Mouse (Mus musculus) kidney, postnatal 10 days (tissue): ENCODE measurements around the gene Lims1.
A peak's percentile ranks its signal among the peaks of the same experiment; 100 is the strongest.

Experiments
- DNase-seq: peaks from one replicate; pipeline ENCODE4 v3.0.0; 2021; ENCODE audit warnings: mixed read lengths

Gene Lims1

DNA sequence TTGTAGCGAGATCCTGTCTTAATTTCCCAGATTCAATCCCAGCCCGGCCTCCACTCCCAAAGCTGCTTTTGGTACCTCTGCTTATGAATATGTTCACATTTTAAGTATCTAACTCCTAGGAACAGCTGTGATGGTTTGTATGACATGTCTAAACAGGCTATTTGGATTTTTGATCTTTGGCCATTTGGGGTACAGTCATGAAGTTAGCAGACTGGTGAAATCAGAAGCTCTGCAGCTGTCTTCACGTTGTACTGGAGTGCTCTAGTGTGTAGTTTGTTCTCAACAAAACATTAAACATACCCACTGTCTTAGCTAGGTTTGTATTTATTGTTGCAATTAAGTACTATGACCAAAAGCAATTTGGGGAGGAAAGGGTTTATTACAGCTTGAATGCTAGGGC lies 63.7 kb downstream of the Lims1 start:
- no peak for DNase-seq

DNA sequence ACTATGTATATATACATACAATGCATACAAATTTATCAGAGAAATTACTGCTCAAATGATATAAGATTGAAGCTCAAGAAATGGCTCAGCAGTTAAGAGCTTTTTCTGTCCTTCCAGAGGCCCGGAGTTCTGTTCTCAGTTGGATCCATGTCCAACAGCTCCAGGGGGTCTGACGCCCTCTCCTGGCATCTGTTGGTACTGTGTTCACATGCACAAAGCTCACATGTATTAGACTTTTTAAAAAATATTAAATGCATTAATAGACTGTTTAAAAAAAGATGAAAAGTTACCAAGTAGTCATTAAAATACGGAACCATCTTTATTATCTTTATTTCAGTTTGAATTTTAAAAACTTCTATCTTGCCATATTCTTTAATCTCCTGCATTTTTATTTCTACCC lies 65.4 kb downstream of the Lims1 start:
- no peak for DNase-seq

DNA sequence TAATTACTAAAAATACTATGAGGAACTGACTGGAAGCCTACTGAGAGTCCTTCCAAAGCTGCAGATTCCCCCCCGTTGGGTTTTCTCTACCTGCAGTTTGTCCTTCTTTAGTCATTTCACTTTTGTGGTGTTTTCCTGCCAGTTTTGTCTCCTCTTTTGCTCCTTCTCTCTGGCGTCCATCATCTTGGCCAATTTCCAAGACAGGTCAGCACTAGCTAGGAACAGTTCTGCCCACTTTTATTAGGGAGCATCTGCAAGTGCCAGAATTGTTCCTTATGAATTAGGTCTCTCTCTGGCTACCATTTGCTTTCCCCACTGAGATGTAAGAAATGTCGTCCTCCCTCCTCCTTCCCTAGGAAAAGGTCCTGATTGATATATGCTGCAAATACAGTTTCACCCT lies 65.9 kb downstream of the Lims1 start:
- no peak for DNase-seq

DNA sequence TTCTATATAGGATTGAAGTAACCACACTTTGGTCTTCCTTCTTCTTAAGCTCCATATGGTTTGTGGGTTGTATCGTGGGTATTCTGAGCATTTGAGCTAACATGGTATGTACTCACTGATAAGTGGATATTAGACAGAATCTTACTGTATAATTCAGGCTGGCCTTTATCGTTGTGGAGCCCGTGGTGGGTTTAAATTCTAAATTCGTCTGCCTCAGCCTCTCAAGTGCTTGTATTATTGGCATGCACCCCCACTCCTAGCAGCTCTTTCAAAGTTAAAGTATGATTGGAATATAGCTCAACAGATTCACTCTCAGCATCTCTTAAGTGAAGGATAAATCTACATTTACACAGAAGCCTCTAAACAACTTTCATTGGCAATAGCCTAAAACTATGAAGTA lies 69.2 kb downstream of the Lims1 start:
- no peak for DNase-seq

DNA sequence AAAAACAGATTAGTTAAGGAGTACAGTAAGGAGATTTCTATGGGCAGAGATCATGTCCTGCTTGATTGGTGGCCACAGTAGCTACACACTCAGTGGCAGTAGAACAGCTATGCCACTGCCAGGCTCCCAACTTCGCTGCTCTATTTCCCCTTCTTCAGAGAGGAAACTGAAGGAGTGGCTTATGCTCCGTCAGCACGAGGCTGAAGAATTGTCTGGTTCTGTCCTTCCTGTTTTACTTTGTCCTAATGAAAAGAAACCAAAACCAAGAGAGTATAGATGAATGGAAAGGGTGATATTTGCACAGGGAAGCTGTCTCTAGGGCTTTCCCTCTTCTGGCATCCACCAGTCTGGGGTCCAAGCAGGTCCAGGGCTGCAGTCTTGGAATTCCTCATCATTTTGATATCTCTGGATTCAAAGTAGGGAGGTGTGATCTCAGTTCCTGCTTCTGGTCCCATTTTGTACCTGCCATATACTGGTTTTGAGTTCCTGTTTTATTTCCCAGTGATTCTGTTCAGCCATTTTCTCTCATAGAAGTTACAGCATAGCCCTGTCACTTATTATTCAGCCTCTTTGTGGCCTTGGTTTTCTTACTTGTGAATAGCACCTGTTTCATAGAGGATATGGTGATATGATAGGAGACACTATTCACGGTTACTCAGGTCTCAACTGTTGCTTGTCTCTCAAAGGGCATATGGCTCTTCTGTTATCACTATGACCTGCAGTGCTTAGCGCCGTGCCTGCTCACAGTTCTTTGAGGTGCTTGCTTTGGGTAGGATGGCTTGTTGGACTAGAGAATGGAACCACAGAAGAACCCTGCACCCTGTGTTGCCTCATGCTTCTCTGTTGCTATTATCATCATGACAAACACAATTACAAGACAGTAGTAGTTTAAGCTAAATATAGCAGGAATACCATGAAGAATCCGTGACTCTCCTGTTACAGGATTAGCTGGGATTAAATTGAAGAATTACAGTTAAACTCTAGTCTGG lies 70.1 kb downstream of the Lims1 start:
- DNase-seq = no peak

DNA sequence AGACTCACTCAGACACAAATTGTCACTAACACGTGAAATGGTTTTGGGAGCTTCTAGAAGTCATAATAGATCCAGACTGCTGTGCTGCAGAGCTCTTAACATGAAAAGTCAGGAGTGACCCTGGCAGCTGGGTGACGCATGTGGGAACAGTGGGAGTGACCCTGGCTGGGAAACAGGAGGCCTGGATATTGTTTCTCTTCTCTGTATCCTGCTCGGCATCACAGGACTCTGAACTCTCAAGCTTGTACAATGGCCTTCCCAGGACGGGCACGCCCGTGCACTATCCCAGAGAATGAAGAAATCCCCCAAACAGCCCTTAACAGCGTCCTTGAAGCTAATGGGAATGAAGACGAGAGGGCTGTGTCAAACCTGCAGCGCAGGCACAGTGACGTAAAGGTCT lies 70.9 kb downstream of the Lims1 start:
- peak; percentile 65 for DNase-seq

DNA sequence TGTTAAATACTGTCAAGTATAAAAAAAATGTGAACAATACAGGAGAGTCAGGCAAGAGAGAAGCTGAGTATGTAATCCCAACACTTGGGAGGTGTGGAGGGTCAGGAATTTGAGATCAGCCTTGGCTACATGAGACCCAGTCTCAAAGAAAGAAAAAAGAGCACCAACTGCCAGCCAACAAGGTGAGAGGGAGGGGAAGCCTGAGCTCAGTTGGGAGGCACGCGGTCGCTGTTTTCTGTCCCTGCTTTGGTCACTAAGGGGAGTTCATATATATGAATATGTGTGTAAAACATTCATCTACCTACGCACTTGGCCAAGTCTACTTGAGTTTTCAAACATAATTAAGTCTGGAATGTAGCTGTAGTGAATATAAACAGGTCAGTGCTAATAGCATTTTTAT lies 72.0 kb downstream of the Lims1 start:
- no peak for DNase-seq

DNA sequence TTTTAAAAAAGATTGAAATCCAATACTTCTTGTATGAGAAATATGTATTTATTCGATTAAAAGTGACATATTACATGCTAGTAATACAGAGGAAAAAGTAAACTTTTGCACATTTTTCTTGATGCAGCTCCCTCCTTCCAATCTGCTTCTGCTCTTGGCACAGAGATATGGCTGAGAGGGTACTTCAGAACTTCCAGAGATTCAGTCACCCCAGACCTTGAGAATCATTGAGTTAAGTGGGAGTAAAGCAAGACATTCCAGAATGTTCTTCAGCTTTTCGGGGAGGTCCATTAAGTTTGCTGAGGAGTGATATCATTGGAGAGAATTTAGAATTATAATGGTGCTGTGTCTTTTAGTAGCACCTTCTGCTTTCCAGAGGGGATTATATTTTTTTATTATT lies 72.5 kb downstream of the Lims1 start:
- no peak for DNase-seq

DNA sequence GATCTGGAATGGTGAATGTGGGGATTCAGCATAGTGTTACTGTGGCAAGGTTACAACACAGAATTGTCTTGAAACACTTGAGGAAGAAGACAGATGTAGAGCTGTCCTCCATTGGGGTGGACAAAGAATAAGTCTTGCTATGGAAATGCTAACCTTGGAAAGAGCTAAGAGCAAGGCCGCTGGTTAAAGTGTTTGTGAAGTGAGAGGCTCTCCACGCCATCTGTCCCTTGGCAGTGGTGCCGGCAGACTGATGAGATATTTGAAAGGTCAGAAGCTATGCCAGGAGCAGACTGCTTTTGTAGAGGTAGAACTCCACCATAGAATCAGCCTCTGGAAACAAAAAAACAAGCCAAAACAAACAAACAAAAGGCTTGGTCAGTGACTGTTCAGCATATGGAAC lies 73.3 kb downstream of the Lims1 start:
- DNase-seq = no peak

DNA sequence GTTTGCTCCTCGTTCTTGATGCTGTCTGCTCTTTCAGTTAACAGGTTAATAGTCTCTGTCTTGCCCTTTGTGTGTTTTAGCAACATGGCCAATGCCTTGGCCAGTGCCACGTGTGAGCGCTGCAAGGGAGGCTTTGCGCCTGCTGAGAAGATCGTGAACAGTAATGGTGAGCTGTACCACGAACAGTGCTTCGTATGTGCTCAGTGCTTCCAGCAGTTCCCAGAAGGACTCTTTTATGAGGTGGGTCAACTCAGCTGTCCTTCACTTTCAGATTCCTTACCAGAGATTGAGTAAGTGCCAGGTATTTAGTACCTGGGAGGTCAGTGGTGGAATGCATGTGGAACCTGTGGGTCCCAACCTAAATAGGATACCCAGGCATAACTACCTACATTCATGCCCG lies 75.7 kb downstream of the Lims1 start:
- no peak for DNase-seq

DNA sequence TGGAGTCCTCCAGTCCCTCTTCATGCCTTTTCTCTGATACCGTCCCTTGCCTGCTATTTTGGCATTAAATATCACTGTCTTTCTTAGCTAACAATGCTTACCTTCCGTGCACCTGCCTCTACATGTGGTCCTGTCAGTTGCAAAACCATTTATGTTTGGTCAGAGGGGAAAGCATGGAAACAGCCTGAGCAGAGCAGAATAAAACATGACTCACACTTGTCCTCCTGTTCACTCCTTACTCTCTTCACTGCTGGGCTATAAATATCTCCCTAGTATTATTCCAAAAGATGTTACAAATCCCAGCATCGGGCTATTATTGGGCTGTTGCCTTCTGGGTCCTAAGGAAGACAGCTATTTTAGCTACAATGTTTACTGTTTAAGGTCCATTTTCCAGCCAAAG lies 78.6 kb downstream of the Lims1 start:
- DNase-seq = no peak

DNA sequence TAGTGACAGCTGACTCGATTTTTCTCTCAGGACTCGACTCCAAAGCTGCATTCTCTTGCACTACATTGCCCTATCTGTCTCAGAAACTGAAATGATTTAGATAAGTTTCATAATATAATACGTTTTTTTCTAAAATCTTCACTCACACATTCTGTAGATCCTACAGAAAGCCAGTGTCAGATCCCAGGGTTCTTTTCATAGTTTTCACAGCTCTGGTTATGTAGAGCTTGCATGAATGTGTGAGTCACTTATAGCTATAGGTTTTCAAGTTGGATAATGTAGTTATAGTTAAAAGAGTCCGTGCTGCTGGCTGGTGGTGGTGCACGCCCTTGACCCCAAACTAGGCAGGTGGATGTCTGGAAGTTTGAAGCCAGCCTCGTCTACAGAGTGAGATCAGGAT lies 81.4 kb downstream of the Lims1 start:
- DNase-seq = no peak

DNA sequence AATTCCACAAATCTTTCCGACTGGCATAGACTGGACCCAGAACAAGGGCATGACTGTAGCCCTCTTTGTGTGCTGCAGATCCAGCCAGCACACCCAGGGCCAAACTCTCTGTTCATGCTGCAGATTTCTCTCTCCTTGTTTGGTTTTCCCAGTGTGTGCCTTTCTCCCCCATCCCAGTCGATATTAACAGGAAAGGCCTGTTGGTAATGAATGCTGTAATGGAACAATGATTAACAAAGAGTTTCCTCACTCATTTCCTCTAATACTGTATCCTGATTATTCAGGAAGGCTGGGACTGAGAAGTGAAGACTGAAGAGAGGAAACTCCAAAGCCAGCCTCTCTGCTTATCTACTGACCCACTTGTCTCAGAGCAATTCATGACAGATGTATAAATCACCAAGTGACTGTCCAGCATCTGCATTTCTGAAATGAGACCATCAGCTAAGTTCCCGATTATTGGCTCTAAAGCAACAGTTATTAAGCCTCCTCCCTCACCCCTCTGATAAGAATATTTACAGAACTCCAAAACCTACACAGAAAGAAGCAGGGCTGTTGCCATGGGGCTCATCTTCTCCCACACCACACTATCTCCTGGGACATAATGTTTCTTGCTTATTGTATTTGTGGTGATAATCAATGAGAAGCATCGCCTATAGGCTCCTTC lies 82.2 kb downstream of the Lims1 start:
- no peak for DNase-seq

DNA sequence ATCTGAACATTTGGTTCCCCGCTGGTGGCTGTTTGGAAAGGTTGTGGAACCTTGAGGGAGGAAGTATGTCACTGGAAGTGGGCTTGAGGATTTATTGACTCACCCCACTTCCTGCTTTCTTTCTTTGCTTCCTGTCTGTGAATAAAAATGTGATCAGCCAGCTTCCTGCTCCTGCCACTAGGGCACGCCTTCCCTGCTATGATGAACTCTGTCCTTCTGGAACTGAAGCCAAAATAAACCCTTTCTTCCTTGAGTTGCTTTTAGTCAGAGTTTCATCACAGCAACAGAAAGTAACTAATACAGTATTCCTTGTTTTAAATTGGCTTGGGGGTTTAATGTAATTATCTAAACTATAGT lies 82.7 kb downstream of the Lims1 start:
- DNase-seq = peak; percentile 45

DNA sequence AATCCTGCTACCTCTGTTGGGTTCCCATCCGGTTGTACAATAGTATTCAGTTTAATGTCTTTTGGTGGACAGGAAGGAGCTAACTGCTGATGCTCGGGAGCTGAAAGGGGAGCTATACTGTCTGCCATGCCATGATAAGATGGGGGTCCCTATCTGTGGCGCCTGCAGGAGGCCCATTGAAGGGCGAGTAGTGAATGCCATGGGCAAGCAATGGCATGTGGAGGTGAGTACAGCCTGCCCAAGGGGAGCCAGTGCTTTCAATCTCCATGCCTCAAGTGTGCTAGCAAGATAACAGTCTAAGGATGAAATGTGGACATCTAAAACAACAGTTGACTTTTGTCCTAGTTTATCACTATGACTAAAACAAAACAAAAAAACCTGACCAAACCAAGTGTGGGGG lies 89.1 kb downstream of the Lims1 start:
- no peak for DNase-seq

DNA sequence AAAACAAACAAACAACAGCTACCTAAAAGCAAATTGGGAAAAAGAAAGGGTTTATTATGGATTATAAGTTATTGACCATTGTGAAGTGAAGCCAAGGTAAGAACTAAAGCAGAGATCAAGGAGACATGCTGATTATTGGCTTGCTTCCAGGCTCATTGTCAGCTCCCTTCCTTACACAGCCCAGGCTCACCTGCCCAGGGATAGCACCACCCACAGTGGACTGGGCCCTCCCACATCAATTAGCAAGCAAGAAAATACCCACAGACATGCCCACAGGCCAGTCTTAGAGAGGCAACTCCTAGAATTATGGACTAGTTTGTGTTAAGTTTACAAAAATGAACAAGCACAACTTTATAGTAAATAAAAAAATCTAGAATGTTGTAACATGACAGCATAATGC lies 89.6 kb downstream of the Lims1 start:
- no peak for DNase-seq

DNA sequence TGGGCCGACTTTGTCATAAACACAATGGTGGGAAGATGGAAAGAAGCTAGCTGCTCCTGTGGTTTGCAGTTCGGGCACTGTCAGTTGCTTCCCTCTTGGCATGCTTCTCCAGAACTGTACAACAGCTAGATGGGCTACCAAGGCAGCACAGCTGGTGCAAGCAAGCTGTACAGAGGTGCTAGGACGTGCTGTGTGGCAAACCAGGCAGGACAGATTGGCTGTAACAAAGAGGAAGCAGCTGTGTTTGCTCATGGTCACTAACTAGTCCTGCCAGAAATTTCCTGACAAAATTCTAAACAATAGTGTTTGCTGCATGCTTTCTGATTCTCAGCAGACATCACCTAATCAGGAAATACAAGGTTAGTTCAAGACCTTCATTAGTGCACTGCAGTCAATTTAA lies 93.4 kb downstream of the Lims1 start:
- no peak for DNase-seq

DNA sequence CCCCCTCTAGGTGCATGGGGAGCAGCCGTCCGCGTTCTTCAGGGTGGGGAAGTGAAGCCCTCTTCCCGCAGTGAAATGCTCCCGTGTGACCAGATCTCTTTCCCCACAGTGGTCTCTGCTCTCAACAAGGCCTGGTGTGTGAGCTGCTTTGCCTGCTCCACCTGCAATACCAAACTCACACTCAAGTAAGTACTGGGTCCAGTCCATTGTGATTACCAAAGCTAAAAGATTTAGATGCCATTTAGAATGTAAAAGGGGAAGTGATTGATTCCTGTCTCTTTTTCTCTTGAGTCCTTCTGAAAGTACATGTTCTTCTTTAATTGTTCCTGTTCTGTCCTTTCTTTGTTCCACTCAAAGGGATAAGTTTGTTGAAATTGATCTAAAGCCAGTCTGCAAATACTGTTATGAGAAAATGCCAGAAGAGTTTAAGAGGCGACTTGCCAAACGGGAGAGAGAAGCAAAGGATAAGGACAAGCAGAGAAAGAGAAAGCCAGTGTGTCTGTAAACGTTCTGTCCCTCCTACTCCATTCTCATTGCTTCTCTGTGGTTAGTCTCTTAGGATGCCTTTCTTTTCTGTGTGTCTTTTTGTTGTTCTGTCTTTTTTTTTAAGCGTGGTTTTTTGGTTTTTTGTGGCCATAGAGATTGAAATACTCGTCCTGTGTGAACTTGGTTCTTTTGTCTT lies 95.2 kb downstream of the Lims1 start:
- no peak for DNase-seq

DNA sequence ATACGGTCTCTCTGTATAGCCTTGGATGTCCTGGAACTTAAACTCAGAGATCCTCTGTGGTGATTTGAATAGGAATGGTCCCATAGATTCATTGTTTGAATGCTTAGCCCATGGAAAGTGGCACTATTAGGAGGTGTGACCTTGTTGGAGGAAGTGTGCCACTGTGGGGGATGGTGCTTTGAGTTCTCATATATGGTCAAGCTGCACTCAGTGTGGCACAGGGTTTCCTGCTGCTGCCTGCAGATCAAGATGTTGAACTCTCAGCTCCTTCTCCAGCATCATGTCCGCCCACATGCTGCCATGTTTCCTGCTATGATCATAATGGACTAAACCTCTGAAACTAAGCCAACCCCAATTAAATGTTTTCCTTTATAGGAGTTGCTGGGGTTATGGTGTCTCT lies 104.7 kb downstream of the Lims1 start:
- DNase-seq = no peak

DNA sequence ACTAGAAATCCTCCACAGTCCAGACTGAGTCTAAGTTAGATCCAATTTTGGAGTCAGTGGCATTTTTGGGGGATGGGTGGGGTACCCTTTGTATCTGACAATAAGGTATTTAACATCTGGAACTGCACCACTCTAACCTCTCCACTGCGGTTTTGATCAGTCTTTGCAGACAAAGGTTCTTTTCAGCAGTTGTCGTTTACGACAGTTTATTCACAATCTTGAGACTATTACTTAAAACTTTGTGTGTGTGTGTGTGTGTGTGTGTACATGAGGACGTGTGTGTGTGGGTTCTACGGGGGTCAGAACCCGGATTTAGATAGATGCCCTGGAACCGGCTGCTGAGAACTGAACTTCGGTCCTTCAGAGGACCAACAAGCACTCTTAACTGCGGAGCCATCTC lies 122.6 kb downstream of the Lims1 start:
- peak; percentile 16 for DNase-seq

DNA sequence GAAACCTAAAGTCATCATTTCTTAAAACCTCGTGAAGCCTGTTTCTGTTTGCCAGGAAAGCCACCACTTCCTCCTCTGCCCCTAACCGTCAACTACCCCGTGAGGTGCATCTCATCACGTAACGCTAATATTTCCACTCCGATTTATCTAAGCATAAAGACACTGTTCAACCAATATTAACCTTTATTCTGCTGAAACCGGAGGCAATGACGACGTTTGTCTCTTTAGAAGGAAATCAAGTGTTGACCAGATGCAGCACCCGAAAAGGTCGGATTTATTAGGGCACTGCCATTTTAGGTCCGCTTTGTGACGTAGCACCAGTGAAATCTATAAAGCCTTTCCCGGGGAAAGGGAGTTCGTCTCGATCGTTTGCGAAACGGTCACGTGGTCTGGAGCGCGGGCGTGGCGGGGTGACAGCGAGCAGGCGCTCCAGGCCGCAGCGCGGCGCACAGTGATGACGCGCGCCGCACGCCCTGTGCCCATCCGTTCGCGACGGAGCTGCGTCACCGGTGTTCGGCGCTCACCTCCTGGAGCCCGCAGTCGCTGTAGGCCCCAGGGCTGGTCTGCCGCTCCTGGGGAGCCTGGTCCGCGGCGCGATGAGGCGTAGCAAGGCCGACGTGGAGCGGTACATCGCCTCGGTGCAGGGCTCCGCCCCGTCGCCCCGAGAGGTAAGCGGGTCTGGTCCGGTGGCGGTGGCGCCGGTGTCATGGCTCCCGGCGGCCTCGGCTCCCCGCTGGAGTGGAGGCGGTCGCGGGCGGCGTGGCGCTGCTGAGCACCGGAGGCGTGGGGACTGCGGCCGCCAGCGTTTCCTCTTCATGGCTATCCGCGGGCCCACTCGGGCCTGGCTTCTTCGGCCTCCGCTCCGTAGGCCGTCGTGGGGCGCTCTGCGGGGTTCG lies 123.4 kb downstream of the Lims1 start, which contains the start of gene Ranbp2:
Gene Ranbp2 (plus strand): TSS at position 537 of the 896 bp plus-strand sequence.
- DNase-seq = peak; percentile 100

DNA sequence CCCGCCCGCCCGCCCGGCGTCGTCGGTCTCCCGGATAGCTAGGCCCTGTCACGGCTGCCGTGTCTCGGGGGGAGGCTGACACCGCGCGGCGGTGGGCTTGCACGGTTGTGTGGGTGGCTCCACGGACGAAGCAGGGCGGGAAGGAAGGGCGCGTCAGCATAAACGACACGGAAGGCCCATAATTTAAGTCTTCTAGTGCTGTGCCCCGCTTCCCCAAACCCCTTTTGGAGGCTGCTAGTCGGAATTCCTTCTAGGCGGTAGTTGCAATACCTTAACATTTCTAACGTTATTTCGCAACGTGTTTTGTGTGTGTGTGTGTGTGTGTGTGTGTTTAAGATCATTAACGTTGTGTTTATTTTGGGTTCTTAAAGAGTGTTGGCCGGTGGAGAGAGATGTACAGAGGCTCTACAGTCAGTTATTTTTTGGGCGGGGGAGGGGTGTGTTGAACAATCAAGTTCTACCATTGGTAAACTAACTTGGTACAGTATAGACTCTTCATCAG lies 124.1 kb downstream of the Lims1 start:
- DNase-seq = no peak

DNA sequence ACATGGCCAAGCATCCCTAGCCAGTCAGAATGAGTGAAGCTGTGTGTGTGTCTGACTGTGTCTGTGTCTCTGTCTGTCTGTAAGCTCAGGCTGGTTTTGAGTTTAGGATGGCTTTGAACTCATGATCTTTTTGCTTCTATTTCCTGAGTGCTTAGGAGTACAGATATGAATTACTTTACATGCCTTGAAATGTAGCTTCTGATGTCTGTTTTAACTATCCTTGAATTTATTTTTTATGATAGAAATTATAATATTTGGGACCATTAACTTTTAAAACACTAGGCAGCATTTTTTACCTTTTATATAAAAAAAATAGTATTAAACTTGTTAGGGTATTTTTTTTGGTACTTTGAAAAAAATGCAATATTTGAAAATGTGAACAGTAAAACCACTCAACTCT lies 128.3 kb downstream of the Lims1 start:
- no peak for DNase-seq
